Mouse (Mus musculus) kidney, adult 10 weeks (tissue): Measurements from ENCODE around the gene Gm5538. TPM values are rescaled to one million over a fixed set of nuclear protein-coding genes. Genes with fewer than 3 reads are reported as not detected.

Experiments used
- polyA plus RNA-seq: library from polyadenylated mRNA; stranded (reverse); fragments of 350-450 nt; fragmentation: Illumina TruSeq; extraction: RNeasy Lipid Tissue Mini Kit (QIAGEN cat#74804); gene quantifications from one replicate; pipeline ENCODE4 v1.2.3, GENCODE M21; 2014; ENCODE audit warnings: low read depth, low replicate concordance

Gene Gm5538
- polyA plus RNA-seq: not detected

DNA sequence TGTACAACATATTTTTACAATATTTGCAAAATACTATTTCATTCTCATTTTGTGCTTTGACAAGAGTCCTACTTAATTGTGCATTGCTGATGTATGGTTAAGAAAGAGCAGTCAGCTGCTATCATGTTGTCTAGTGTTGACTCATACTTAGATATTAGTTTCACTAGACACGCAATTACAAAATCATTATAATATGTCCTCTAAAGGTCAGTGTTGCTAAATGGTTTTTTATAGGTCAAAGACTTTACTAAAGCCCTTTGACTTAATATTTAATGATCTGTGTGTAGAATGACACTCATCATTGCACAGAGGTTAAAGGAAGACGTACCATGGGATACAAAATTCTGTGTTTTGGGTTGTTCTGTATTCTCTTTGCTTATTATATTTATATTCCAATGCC is at the start of gene Gm5538:
Gene Gm5538, plus strand, starts transcription at position 301 of the 400 bp plus-strand sequence.

Other genes starting within 250 kb of the Gm5538 start
- not detected for gene Gm8298, start 131.3 kb downstream of the Gm5538 start, polyA plus RNA-seq
- gene C130079G13Rik, start 195.4 kb downstream of the Gm5538 start, polyA plus RNA-seq: not detected